Mouse (Mus musculus) heart, postnatal 25 days (tissue): ENCODE results near the gene Aff3. TPM values are rescaled to one million over a fixed set of nuclear protein-coding genes. Genes with fewer than 3 reads are reported as not detected.
"Not testable (repeated sequence)": the region's sequence is repeated elsewhere in the genome, so short reads cannot be mapped to it uniquely, and the experiment has no call there.

Experiments used
- DNase-seq: peaks from one replicate; pipeline ENCODE4 v3.0.0; 2022; ENCODE audit warnings: low spot score
- intact Hi-C: fragments of 180-260 bp; cut with DNase I; formaldehyde crosslinking; loops from one replicate; pipeline ENCODE4 v1.15.1; 2025
- total RNA-seq, 2 experiments: library from RNA; stranded (reverse); gene quantifications; 2 replicates each; pipeline ENCODE4 v1.2.3; 2021

Gene Aff3
- total RNA-seq, 2 experiments from 2014 or later: 1.8 to 3.4 TPM

DNA sequence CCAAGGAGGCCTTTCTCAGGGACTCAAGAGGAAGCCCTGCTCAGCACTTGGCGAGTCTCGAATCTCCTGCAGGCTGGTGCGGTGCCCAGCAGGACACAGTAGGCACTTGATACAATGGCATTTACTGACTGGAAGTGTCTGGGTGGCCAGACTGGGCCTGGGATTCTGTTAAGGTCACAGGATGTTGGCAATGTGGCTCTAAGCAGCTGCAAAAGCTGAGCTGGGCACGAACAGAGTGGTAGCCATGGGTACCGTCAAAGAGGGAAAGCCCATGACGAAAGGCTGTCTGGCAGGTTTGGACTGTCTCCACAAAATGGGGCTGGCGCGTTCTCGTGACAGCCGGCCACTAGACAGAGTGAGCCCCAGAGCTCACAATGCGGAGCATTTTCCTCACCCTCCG lies 214.1 kb downstream of the Aff3 start:
- peak; percentile 21 for DNase-seq
- intact Hi-C loops: no loop called here

DNA sequence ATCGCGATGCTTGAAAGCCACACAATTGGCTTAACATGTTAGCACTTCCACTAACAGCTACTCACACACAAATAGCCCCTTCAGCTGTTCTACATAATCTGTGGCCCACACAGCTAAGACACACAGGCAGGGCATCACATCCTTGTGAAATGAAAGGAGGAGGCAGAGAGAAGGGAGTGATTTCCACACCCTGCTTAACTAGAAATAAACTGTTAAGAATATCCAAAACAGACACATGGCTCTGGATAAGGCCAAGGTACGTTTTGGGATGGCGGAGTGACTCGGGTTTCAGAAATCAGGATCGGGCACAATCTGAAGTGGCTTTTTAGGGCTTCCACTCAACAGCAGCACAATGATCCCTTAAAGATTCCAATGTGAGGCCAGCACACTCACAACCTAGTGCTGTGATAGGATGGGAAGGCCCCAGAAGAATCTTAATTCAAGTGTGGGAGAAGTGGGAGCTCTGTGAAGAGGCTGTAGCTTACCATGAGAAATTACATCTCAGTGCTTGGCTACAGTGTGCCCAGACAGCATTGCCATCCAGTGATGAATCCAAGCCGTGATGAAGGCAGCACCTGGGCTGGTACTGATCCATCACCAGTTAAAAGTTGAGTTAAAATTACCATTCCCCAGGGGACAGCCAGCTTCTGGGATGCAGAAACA lies 214.8 kb downstream of the Aff3 start:
- intact Hi-C loops: no loop called here
- DNase-seq: no peak

DNA sequence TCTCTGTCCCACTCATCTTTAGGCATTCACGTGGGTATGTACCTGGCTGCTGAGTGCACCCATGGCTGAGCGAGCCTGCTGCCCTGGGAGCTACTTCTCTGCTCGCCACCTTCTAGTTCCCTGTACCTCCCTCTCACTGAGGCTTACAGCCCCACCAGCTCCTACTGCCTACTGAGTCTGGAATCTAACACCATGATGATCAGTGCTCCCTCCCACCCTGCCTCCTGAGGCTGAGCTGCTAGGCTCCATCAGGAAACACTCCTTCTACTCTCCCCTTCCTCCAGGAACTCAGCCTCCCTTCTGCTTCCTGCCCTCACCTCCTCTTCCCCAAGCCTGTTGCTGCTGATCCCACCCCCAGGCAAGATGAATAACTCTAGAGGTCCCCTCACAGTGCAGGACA lies 215.9 kb downstream of the Aff3 start:
- intact Hi-C loops: no loop called here
- DNase-seq: no peak

DNA sequence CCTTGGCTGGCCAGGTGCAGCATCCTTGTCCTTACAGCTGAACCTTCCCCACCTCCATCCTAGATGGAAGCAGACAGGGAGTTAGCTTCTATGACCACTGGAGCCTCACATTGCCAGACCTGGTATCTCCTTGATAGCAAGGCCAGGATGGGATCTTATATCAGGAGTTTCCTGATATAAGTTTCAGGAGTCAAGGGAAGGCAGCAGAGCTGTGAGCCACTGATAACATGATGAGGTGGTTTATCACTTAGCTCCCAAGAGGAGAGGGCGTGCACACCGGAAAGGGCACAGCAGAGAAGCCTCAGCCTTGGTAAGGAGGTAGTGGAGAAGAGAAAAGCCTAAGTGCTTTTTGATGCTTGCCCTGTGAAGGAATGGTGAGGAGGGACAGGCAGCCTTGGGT lies 217.2 kb downstream of the Aff3 start:
- intact Hi-C loops: no loop called here
- no peak for DNase-seq

DNA sequence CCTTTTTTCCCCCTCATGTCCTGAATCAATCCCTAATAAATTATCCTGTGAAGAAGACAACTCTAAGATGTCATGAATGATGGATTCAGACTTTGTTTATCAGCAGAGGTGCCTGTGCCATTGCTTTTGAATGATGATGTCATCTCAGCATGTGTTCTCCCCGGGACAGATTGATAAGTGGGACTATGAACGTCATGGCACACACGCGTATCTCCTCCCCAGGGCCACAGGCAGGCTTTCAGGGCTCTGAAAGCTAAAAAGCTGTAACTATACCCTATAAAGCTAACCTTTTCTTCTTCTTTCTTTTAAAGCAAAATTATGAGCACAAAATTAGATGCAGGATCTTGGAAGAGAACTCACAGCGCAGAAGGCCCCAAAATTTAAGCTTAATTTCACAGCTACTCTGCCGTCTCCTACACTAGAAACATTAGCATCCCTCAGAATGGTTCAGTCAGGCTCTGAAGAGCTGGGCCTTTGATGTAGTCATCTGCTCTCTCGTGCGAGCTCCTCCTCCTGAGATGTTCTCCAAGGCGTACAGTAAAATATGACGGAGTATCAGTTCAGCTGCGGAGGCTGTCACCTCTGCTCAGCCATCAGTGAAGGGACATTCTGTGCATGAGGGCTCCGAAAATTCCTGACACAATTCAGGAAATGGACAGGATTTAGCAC lies 218.5 kb downstream of the Aff3 start:
- no peak for DNase-seq
- intact Hi-C loops: no loop called here

DNA sequence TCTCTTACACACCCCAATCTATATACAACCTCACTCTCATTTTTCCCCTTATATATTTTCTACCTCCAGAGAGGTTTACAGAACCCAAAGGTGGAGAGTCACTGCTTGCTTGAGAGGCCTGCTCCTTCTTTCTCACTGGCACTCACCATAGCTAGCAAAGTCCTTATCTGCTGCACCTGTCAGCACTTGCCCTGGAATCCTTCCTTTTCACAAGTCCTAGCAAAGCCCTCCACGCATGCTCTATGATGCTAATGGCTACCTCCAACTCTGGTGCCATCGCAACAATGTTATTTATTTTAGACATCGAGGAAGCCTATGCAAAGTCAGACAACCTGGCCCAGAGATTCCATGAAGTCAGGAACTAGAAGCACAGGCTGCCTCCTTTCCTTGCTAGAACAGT lies 221.9 kb downstream of the Aff3 start:
- intact Hi-C loops: no loop called here
- no peak for DNase-seq

DNA sequence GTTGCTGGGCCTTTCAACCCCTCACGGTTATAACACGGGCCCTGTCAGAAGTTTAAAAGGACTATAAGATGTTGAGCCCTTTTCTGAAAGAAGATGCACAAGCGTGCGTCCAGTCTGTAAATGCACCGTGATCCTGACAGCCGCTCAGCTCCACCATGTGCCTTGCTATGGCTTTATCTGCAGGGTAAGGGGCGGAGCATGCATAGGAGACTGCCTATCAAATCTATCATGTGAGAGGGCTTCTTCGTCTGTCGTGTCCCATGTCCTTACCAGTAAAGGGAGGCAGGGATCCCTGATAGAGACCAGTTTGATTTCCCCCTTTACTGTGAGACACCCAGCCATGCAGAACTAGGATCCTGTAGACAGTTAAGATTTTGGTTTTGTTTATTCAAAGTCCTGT lies 222.3 kb downstream of the Aff3 start:
- intact Hi-C loops: no loop called here
- DNase-seq: no peak

DNA sequence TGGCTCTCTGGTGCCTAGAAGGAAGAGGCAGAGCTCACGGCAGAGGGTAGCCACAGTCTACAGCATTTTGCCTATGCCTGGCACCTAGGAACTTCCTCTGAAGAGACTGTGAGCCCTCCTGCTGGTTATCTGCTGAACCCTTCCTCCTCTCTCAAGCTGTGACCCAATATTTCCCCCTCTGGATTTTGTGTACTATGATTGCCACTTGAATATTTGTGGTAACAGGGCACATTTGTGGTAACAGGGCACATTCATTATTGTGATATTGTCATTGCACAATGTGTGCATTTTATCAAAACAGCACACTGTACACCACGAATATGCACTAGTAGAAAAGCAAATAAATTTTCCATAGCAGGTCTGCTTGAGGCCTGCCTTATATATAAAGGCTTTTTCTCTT lies 223.0 kb downstream of the Aff3 start:
- intact Hi-C loops: no loop called here
- no peak for DNase-seq

DNA sequence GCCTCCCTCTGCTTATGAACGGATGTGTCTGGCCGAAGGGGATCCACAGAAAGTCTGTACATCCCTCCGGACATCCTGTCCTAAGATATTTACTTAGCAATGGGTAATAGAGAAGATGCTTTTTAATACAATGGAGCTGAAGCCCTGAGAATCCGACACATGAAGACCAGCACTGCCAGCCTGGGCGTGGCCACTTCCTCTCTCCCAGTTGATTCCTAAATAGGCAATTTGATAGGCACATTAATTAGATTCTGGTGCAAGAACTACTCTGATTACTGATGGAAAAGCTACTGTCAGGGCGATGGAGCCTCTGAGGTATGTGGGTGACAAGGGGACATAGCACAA lies 224.3 kb downstream of the Aff3 start:
- intact Hi-C loops: no loop called here
- DNase-seq: no peak

DNA sequence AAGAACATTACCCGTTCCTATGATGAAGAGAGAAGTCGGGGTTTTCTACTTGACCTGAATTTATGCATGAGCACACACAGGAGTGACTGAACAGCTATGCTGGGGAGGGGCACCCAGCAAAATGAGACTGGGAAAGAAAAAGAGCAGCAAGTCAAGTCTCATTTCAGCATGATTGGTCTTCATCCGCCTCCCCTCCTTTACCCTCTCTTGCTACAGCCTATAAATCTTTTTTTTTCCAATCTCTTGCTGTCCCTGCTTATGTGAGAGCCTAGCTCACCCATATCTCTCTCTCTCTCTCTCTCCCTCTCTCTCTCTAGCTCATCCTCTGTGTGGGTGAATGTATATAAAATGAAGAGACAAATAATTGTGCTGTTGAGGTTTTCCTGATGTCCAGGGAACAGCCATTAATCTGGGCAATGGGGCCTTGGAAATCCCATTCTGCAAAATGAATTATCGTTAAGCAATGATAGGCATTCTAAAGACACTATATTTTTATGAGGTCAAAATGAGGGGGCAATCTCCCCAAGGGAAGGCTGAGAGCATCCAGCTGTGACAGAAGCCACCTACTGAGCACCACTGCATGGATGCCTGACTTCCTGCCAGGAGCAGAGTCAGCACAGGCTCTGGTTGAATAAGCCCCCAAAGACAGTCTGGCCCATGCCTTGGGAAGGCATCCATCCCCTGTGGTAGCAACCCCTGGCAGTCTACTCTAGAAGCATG lies 224.8 kb downstream of the Aff3 start:
- intact Hi-C loops: no loop called here
- no peak for DNase-seq

DNA sequence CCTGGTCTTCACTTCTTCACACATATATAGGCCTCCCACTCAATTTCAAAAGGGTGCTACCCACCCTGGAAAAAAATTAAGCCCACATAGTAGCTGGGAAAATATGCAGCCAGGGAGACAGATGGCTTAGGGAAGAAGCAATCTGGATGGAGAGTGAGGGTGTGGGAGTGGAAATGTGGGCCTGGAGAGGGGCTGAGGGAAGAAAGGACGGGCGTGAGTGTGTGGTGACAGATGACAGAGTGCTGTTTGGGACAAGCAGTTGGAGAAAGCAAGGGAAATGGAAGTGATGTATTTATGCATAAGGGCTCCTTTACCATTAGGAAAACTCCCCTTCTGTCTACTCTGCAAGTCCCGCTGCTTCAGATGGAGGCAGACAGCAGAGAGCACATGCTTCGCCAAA lies 226.3 kb downstream of the Aff3 start:
- no peak for DNase-seq
- intact Hi-C loops: no loop called here

DNA sequence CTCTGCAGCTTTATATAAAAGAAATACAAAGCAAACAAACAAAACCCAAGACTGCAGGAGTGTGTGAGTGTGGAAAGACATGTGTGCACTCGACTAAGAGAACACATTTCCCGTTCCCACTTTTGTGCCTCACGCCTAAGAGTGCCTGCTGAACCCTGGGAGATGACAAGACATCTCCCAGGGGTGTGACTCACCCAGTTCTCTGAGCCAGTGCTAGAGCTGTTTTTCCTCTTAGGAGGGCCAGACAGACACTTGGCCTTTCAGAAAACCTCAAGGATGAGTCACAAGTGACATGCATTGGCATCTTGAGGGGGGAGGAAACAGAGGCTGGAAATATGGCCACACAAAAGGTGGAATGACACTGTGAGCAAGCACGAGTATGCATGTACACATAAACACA lies 227.1 kb downstream of the Aff3 start:
- intact Hi-C loops: no loop called here
- DNase-seq: no peak

DNA sequence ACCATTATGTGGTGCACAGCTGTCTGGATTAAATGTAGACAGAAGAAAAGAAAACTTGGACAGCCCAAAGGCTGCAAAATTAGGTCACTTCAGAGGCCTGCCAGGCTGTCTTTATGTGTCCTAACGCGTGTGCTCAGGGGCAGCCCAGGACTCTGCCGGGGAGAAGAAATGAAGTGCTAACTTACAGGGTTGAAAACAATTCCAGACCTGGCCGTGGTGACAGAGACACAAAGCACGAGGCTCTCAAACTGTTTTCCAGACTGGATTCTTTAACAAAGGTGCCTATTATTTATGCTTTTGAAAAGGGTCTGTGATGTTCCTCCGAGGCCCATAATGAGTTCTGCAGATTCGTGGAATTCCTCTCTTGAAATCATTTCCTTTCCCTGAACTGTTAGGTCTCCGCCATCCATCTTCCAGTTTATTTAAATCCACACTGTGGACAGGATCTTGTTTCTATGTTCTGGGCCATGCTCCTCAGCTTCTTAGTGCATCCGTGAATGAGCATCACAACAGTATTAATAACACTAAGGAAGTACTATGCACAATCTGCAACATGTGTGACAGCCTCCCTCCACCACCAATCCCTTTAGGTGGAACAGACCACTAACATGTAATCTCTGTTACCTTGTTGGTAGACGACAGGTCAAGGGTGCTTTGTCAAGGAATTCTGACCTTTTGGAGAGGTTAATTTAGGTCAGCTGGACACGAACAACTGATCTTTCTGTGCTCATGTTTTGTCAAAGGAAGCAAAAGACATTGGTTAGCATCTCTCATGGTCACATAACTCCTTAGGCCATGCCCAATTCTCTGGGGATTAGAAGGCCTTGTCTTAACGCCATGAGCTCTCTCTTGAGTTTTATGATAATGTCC lies 228.0 kb downstream of the Aff3 start:
- DNase-seq: no peak
- intact Hi-C loops: no loop called here

DNA sequence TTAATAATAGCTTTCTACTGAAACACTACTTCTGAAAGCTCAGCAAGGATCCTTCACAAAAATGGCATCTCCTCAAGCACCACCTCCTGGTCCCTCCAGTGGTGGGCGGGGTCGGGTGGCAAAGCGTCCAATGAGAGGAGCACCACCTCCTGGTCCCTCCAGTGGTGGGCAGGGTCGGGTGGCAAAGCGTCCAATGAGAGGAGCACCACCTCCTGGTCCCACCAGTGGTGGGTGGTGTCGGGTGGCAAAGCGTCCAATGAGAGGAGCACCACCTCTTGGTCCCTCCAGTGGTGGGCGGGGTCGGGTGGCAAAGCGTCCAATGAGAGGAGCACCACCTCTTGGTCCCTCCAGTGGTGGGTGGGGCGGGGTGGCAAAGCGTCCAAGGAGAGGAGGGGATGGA lies 234.4 kb downstream of the Aff3 start:
- DNase-seq, intact Hi-C loops: not testable (repeated sequence)

DNA sequence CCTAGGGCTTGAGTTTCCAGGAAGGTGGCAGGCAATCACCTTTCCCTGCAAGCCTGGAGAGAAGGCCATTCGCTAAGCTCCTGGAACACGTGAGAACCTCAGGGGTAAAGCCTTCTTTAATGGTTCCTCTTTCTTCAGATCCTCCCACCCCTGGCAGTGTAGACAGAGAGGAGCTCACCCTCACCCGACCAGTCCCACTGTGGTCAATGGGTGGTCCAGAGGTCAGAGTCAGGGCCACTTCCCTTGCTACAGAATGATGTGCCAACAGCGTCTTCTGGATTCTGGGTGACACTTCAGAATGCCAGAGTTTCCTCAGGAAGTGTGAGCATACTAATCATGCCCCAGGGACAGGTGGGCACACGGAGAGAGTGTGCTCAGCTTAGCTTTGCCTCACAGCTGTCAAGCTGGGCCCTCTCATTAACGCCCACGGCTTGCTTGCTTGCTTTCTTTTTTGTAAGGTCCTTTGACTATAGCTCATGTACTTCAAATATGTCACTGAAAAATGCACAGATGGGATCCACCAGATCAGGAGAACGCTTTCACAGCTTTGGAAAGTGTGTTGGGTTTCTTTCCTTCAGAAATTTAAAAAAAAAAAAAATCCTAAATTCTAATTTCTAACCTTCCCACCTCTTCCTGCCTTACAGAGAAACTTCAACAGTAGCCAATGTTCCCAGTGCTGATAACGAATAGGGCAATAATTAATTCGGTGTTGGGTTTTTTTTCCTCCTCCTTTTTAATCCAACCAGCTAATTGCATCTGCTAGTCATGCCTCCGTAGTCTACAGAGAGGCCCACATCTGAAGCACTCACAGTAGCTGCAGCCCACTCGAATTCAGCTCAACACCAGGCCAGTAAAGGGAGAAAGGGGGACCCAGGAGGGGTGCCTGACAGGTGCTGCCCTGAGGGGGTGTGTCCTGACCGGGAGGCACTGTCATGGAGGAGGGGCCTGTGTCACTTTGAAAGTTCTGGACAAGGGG lies 235.8 kb downstream of the Aff3 start:
- no peak for DNase-seq
- intact Hi-C loops: no loop called here

DNA sequence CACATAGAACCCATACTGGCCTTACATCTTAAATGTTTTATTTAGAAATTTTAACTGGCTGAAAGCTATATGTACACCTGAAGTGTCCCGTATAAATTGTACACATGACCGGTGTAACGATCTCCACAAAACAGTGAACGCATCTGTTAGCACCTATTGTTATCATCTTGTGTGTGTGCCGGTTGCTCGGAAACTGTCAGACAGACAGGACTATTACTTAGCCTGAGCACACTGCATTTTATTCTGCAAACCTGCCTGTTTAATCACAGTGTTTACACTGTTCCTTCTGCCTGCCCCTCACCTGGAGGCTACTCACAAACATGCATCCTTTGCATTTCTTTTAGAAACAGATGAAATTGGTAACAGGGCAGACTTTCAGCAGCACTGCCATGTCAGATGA lies 241.8 kb downstream of the Aff3 start:
- intact Hi-C loops: no loop called here
- DNase-seq: no peak

DNA sequence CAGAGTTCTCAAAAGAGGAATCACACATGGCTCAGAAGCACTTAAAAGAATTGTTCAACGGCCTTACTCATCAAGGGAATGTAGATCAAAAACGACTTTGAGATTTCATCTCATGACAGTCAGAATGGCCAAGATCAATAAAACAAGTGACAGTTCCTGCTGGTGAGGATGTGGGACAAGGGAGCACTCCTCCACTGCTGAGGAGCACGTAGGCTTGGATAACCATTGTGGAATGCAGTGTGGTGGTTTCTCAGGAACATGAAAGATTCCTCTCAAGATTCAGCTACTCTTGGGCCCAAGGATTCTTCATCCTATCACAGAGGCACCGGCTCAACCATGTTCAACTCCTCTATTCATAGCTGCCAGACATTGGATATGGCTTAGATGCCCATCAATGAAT lies 245.4 kb downstream of the Aff3 start:
- intact Hi-C loops: no loop called here
- no peak for DNase-seq

DNA sequence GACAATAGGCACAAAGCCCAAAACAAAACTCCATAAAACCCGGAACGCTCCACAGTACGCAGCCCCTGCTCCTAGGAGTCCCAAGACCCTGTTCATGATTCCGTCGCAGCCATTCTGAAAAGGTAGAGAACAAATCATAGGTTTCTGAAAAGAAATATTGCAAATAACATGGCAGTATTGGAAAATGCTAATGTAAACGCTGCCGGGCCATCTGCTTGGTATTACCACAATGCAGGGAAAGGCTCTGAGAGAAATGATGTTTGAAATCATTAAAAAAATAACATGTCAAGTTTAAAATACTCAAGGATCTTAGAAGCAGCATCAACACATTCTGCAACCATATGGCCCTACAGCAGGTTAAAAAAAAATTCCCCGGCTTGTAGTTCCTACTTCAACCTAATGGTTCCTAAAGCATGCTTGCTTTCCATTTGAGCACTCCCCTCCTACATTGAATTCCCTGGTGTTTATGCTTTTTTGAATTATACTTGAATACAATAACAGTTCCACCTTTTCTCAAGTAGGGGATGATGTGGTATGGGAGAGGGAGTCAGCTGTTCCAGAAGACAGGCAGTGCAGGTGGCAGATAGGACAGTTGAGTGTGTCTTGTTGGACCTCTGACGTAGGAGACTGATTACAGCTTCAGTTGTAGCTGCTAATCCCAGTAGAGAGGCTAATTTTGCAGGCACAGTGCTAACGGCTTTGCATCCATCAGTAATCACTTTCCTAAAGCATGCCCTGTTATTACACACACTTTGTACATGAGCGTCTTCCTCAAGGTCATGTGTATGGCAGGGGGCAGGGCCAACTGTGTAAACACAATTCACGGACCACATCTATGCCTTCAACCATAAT lies 246.3 kb downstream of the Aff3 start:
- intact Hi-C loops: no loop called here

DNA sequence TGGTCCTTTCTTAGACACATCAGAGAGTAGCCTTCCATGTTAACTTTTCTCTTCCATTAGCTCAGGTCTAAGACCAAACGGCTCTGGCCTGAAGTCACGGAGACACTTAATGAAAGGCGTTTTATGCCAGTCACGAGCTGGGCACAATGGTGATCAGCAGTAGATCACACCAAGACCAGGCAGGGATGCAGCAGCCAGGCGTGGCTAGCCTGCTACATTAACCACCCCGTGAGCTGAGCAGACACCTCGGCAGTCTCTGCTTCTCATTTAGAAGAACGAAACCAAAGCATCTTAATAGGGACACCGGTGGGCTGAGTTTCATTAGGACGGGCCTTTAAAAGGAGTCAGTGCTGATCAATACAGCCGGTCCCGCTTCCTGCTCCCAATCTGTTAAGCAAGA lies 247.6 kb downstream of the Aff3 start:
- intact Hi-C loops: no loop called here
- DNase-seq: no peak

More for the DNA sequence above, 246.3 kb downstream of the Aff3 start:
- DNase-seq: no peak
